Mouse (Mus musculus) CH12.LX (cell line): ENCODE data around the gene Akap5. TPM values are rescaled to one million over a fixed set of nuclear protein-coding genes. Genes with fewer than 3 reads are reported as not detected.
A peak's percentile ranks its signal among the peaks of the same experiment; 100 is the strongest.

Experiments
- DNase-seq: peaks from one replicate; pipeline ENCODE4 v3.0.0-alpha.2; 2013; ENCODE audit errors: extremely low read depth
- H3K27ac ChIP-seq: 2 replicates; pipeline ENCODE4 v1.5.1; 2012; ENCODE audit warnings: low read depth, mild to moderate bottlenecking, control low read depth, moderate library complexity; ENCODE audit not compliant: insufficient read depth
- H3K27me3 ChIP-seq: replicated peaks from 2 replicates; pipeline ENCODE3; 2012; ENCODE audit warnings: inconsistent platforms
- H3K36me3 ChIP-seq, 2 experiments: replicated peaks in 1 of 2; 2 replicates each; pipeline versions ENCODE3 to v1.6.1; 2012; ENCODE audit warnings: inconsistent platforms in 1 of 2, low read length in 1 of 2, mild to moderate bottlenecking in 1 of 2, mixed read lengths in 1 of 2, moderate library complexity in 1 of 2; ENCODE audit not compliant: control insufficient read depth in 1 of 2, insufficient read depth in 1 of 2
- H3K4me1 ChIP-seq, 2 experiments: 2 replicates each; pipeline ENCODE4 v1.6.1; 2012; ENCODE audit warnings: inconsistent platforms in 1 of 2, moderate library complexity in 1 of 2; ENCODE audit not compliant: insufficient read depth in 2 of 2, control insufficient read depth in 1 of 2
- H3K4me2 ChIP-seq: 2 replicates; pipeline ENCODE4 v1.6.1; 2012; ENCODE audit warnings: low read depth, mild to moderate bottlenecking, control low read depth; ENCODE audit not compliant: poor library complexity, insufficient read depth, severe bottlenecking
- H3K4me3 ChIP-seq, 3 experiments: fragments of 150-350 bp in 1 of 3; sonication (generic) in 1 of 3; replicated peaks in 1 of 3; 2 replicates each; pipeline versions ENCODE3 to v1.5.1; 2011 to 2012; ENCODE audit warnings: low read depth in 2 of 3, low read length in 2 of 3, mild to moderate bottlenecking in 2 of 3, moderate library complexity in 2 of 3, control low read depth in 1 of 3, improper control_type of control experiment in 1 of 3, inconsistent platforms in 1 of 3, mixed read lengths in 1 of 3; ENCODE audit not compliant: poor library complexity in 1 of 3
- H3K79me2 ChIP-seq: replicated peaks from 2 replicates; pipeline ENCODE4 v1.6.1; 2012; ENCODE audit warnings: mild to moderate bottlenecking, moderate library complexity; ENCODE audit not compliant: control insufficient read depth, poor library complexity, insufficient read depth, severe bottlenecking; ENCODE audit errors: extremely low read depth
- H3K9ac ChIP-seq: 2 replicates; pipeline ENCODE4 v1.6.1; 2012; ENCODE audit warnings: low read depth, mild to moderate bottlenecking, control low read depth, moderate library complexity; ENCODE audit not compliant: insufficient read depth
- H3K9me3 ChIP-seq: replicated peaks from 2 replicates; pipeline ENCODE3; 2012; ENCODE audit warnings: low read length, inconsistent platforms, mixed read lengths
- BHLHE40 ChIP-seq: IDR thresholded peaks from 2 replicates; pipeline ENCODE4 v1.6.1; 2011; ENCODE audit warnings: mild to moderate bottlenecking, low read depth, low read length, improper control_type of control experiment
- CHD2 ChIP-seq: IDR thresholded peaks from 2 replicates; pipeline ENCODE4 v1.6.1; 2011; ENCODE audit warnings: low read length, improper control_type of control experiment
- ELF1 ChIP-seq: IDR thresholded peaks from 2 replicates; pipeline ENCODE4 v1.6.1; 2014; ENCODE audit warnings: low read depth, mild to moderate bottlenecking, inconsistent platforms, low read length, improper control_type of control experiment
- ETS1 ChIP-seq: conservative IDR thresholded peaks from 2 replicates; pipeline ENCODE4 v1.6.1; 2012; ENCODE audit warnings: low read depth, mild to moderate bottlenecking, inconsistent platforms, low read length, improper control_type of control experiment, moderate library complexity
- GABPA ChIP-seq: IDR thresholded peaks from 2 replicates; pipeline ENCODE4 v1.6.1; 2012; ENCODE audit warnings: low read depth, low read length, improper control_type of control experiment, inconsistent platforms; ENCODE audit not compliant: insufficient replicate concordance
- HCFC1 ChIP-seq: IDR thresholded peaks from 2 replicates; pipeline ENCODE4 v1.6.1; 2012; ENCODE audit warnings: low read depth, mild to moderate bottlenecking, inconsistent platforms, low read length, improper control_type of control experiment
- IRF4 ChIP-seq: IDR thresholded peaks from 2 replicates; pipeline ENCODE4 v1.6.1; 2014; ENCODE audit warnings: low read depth, mild to moderate bottlenecking, inconsistent platforms, low read length, improper control_type of control experiment
- JUN ChIP-seq: IDR thresholded peaks from 2 replicates; pipeline ENCODE4 v1.6.1; 2011; ENCODE audit warnings: low read depth, mild to moderate bottlenecking, low read length, improper control_type of control experiment, moderate library complexity; ENCODE audit not compliant: insufficient read depth
- JUND ChIP-seq: conservative IDR thresholded peaks from 2 replicates; pipeline ENCODE4 v1.6.1; 2011; ENCODE audit warnings: low read depth, low read length, improper control_type of control experiment
- KAT2A ChIP-seq: IDR thresholded peaks from 2 replicates; pipeline ENCODE4 v1.6.1; 2012; ENCODE audit warnings: low read length, improper control_type of control experiment, inconsistent platforms; ENCODE audit not compliant: insufficient replicate concordance
- MAX ChIP-seq: IDR thresholded peaks from 2 replicates; pipeline ENCODE4 v1.6.1; 2011; ENCODE audit warnings: low read length, improper control_type of control experiment
- MAZ ChIP-seq: IDR thresholded peaks from 2 replicates; pipeline ENCODE4 v1.6.1; 2012; ENCODE audit warnings: low read depth, mild to moderate bottlenecking, inconsistent platforms, low read length, improper control_type of control experiment, moderate library complexity
- MEF2A ChIP-seq: IDR thresholded peaks from 2 replicates; pipeline ENCODE4 v1.6.1; 2014; ENCODE audit warnings: low read depth, mild to moderate bottlenecking, inconsistent platforms, low read length, improper control_type of control experiment, borderline replicate concordance
- MXI1 ChIP-seq: IDR thresholded peaks from 2 replicates; pipeline ENCODE4 v1.6.1; 2011; ENCODE audit warnings: mild to moderate bottlenecking, low read depth, low read length, improper control_type of control experiment
- MYC ChIP-seq: IDR thresholded peaks from 2 replicates; pipeline ENCODE4 v1.6.1; 2011; ENCODE audit warnings: low read depth, mild to moderate bottlenecking, improper control_type of control experiment, low read length
- NELFE ChIP-seq: IDR thresholded peaks from 2 replicates; pipeline ENCODE4 v1.6.1; 2011; ENCODE audit warnings: low read depth, low read length, improper control_type of control experiment
- NRF1 ChIP-seq: IDR thresholded peaks from 2 replicates; pipeline ENCODE4 v1.6.1; 2014; ENCODE audit warnings: low read depth, mild to moderate bottlenecking, inconsistent platforms, low read length, improper control_type of control experiment, moderate library complexity
- POLR2A ChIP-seq: IDR thresholded peaks from 2 replicates; pipeline ENCODE4 v1.6.1; 2011; ENCODE audit warnings: low read depth, mild to moderate bottlenecking, improper control_type of control experiment, low read length
- POLR2AphosphoS2 ChIP-seq: IDR thresholded peaks from 2 replicates; pipeline ENCODE4 v1.6.1; 2011; ENCODE audit warnings: low read depth, low read length, improper control_type of control experiment
- RAD21 ChIP-seq: IDR thresholded peaks from 2 replicates; pipeline ENCODE4 v1.6.1; 2011; ENCODE audit warnings: low read depth, mild to moderate bottlenecking, low read length, improper control_type of control experiment, moderate library complexity
- RCOR1 ChIP-seq: conservative IDR thresholded peaks from 2 replicates; pipeline ENCODE4 v1.6.1; 2012; ENCODE audit warnings: low read depth, mild to moderate bottlenecking, inconsistent platforms, low read length, improper control_type of control experiment
- SIN3A ChIP-seq: IDR thresholded peaks from 2 replicates; pipeline ENCODE4 v1.6.1; 2012; ENCODE audit warnings: low read length, improper control_type of control experiment, inconsistent platforms
- SMC3 ChIP-seq: IDR thresholded peaks from 2 replicates; pipeline ENCODE4 v1.6.1; 2011; ENCODE audit warnings: low read depth, low read length, improper control_type of control experiment
- TCF12 ChIP-seq: IDR thresholded peaks from 2 replicates; pipeline ENCODE4 v1.6.1; 2014; ENCODE audit warnings: low read depth, mild to moderate bottlenecking, inconsistent platforms, low read length, improper control_type of control experiment
- UBTF ChIP-seq: IDR thresholded peaks from 2 replicates; pipeline ENCODE4 v1.6.1; 2012; ENCODE audit warnings: low read depth, mild to moderate bottlenecking, inconsistent platforms, low read length, improper control_type of control experiment, moderate library complexity
- ZC3H11A ChIP-seq: IDR thresholded peaks from 2 replicates; pipeline ENCODE4 v1.6.1; 2012; ENCODE audit warnings: low read depth, mild to moderate bottlenecking, inconsistent platforms, low read length, improper control_type of control experiment
- ZKSCAN1 ChIP-seq: IDR thresholded peaks from 2 replicates; pipeline ENCODE4 v1.6.1; 2012; ENCODE audit warnings: low read depth, inconsistent platforms, low read length, improper control_type of control experiment, borderline replicate concordance
- ZMIZ1 ChIP-seq: IDR thresholded peaks from 2 replicates; pipeline ENCODE4 v1.6.1; 2012; ENCODE audit warnings: low read depth, mild to moderate bottlenecking, inconsistent platforms, low read length, improper control_type of control experiment
- ZNF384 ChIP-seq: IDR thresholded peaks from 2 replicates; pipeline ENCODE4 v1.6.1; 2012; ENCODE audit warnings: low read depth, low read length, improper control_type of control experiment, inconsistent platforms
- dilution Hi-C: fragments of 300-500 bp; cut with MboI; formaldehyde crosslinking; loops from 2 replicates; pipeline ENCODE4 v1.14.3; 2020; ENCODE audit warnings: low sequenced_read_pairs; ENCODE audit not compliant: extremely low pct_unique_long_range_greater_than_20kb, extremely low pct_ligation_motif_present
- in situ Hi-C: fragments of 300-500 bp; cut with MboI; formaldehyde crosslinking; loops from 3 replicates; pipeline ENCODE4 v1.14.3; 2019; ENCODE audit warnings: low sequenced_read_pairs, low pct_ligation_motif_present, low pct_unique_long_range_greater_than_20kb, mixed read lengths
- polyA plus RNA-seq: library from polyadenylated mRNA; unstranded; fragments of >175 nt; gene quantifications from 2 replicates; pipeline ENCODE4 v1.2.1, GENCODE M21; 2012; ENCODE audit warnings: low read depth; ENCODE audit not compliant: insufficient read length
- total RNA-seq, 2 experiments: library from RNA; depleted of rRNA; stranded (reverse); fragments of 300-350 nt in 1 of 2; fragments of >200 nt in 1 of 2; gene quantifications; 2 replicates each; pipeline ENCODE4 v1.2.3; 2012 to 2014

Akap5 gene
- total and polyA plus RNA-seq, 3 experiments = 0.27 to 0.89 (median 0.38) TPM

- dilution Hi-C loops = no loop called here
Observed at GRCm38 (mm10) chr12:76368790-76369205, 44.1 kb downstream of the Akap5 start.

GRCm38 (mm10) chr12:76369206-76369977 lies 44.7 kb downstream of the Akap5 start, which contains the start of gene Zbtb25:
Gene Zbtb25, minus strand, starts transcription at chr12:76369602.
- peak within 1 kb of the TSS; percentile 98 for H3K27ac ChIP-seq
- in situ Hi-C loops = loop anchor here (10.0 kb wide), 1 partner anchor 225 kb away; no protein-coding TSS in a partner anchor
- peak within 1 kb of the TSS; percentile 96 for H3K9ac ChIP-seq
- peaks cover 73% of the 10 kb centered on the region for H3K79me2 ChIP-seq
- peaks cover 0 to 4% of the 10 kb centered on the region in 2 experiments for H3K36me3 ChIP-seq
- H3K4me3 ChIP-seq = peak within 1 kb of the TSS; percentile 75 to 99 (median 76)
- peak; percentile 74 for DNase-seq
- no peaks in the 10 kb centered on the region for H3K9me3 ChIP-seq
- no peaks in the 10 kb centered on the region for H3K27me3 ChIP-seq
- peaks cover 0 to 46% of the 10 kb centered on the region in 2 experiments; a peak in 2 of 4 replicates for H3K4me1 ChIP-seq
- peak within 1 kb of the TSS; percentile 88 for H3K4me2 ChIP-seq
- dilution Hi-C loops = no loop called here
- TF ChIP-seq MYC = 0 out of 2 replicates have a peak, but pooled peaks have one; percentile 11
- TF ChIP-seq UBTF = peak; percentile 80
- peak; percentile 64; the same call in 1 of the 2 replicates for TF ChIP-seq MXI1
- TF ChIP-seq GABPA = no peak
- no peak for TF ChIP-seq JUND
- peak; percentile 69; the same call in 1 of the 2 replicates for TF ChIP-seq POLR2AphosphoS2
- TF ChIP-seq SMC3 = no peak
- peak; percentile 77 for TF ChIP-seq NRF1
- TF ChIP-seq MAX = peak; percentile 61; the same call in 1 of the 2 replicates
- TF ChIP-seq CHD2 = peak; percentile 72; the same call in 1 of the 2 replicates
- no peak for TF ChIP-seq ZKSCAN1
- no peak for TF ChIP-seq JUN
- TF ChIP-seq RCOR1 = no peak
- TF ChIP-seq KAT2A = 0 out of 2 replicates have a peak, but pooled peaks have one; percentile 47
- TF ChIP-seq POLR2A = peak; percentile 79
- no peak for TF ChIP-seq ZC3H11A
- TF ChIP-seq ELF1 = peak; percentile 63
- TF ChIP-seq MAZ = no peak
- TF ChIP-seq ZMIZ1 = peak; percentile 52; the same call in 1 of the 2 replicates
- peak; percentile 77 for TF ChIP-seq TCF12
- TF ChIP-seq MEF2A = peak; percentile 63; the same call in 1 of the 2 replicates
- peak; percentile 91 for TF ChIP-seq BHLHE40
- TF ChIP-seq RAD21 = no peak
- TF ChIP-seq HCFC1 = no peak; the same call in 1 of the 2 replicates
- no peak for TF ChIP-seq IRF4
- peak; percentile 66; the same call in 1 of the 2 replicates for TF ChIP-seq NELFE

More at GRCm38 (mm10) chr12:76368790-76369205, 44.1 kb downstream of the Akap5 start:
- no peaks in the 10 kb centered on the region for H3K27me3 ChIP-seq
- H3K36me3 ChIP-seq = peaks cover 0 to 10% of the 10 kb centered on the region in 2 experiments
- H3K27ac ChIP-seq = peak overlapping the region; percentile 98
- H3K4me1 ChIP-seq = peaks cover 0 to 47% of the 10 kb centered on the region in 2 experiments; a peak in 2 of 4 replicates
- peak; percentile 77; the same call in 1 of the 2 replicates for TF ChIP-seq SIN3A
- peak; percentile 75 for TF ChIP-seq CHD2
- no peak for TF ChIP-seq ZNF384
- TF ChIP-seq MAZ = 0 out of 2 replicates have a peak, but pooled peaks have one; percentile 34
- 0 out of 2 replicates have a peak, but pooled peaks have one; percentile 7 for TF ChIP-seq ETS1
- TF ChIP-seq NRF1 = 0 out of 2 replicates have a peak, but pooled peaks have one; percentile 12
- TF ChIP-seq MYC = no peak; the same call in 1 of the 2 replicates
- H3K9me3 ChIP-seq = no peaks in the 10 kb centered on the region
- H3K79me2 ChIP-seq = peaks cover 73% of the 10 kb centered on the region
- in situ Hi-C loops = loop anchor here (10.0 kb wide), 1 partner anchor 226 kb away; no protein-coding TSS in a partner anchor
- peak overlapping the region; percentile 96 for H3K9ac ChIP-seq
- DNase-seq = no peak
- H3K4me3 ChIP-seq = peak overlapping the region; percentile 75 to 99 (median 76)
- peak overlapping the region; percentile 88 for H3K4me2 ChIP-seq
